Mouse (Mus musculus) ES-Bruce4 (cell line): Measurements from ENCODE around the gene Sec22a. TPM values are rescaled to one million over a fixed set of nuclear protein-coding genes. Genes with fewer than 3 reads are reported as not detected.

ENCODE experiments used
- H3K27ac ChIP-seq: 2 replicates; pipeline ENCODE4 v1.5.1; 2012; ENCODE audit warnings: low read length, inconsistent platforms; ENCODE audit not compliant: insufficient read depth
- H3K27me3 ChIP-seq: 2 replicates; pipeline ENCODE4 v1.6.1; 2012; ENCODE audit warnings: mild to moderate bottlenecking, low read length, inconsistent platforms; ENCODE audit not compliant: control insufficient read depth, poor library complexity, insufficient read depth, severe bottlenecking
- H3K36me3 ChIP-seq: 2 replicates; pipeline ENCODE4 v1.6.1; 2012; ENCODE audit warnings: inconsistent platforms, mild to moderate bottlenecking, low read length, moderate library complexity; ENCODE audit not compliant: control insufficient read depth, poor library complexity, insufficient read depth, severe bottlenecking
- H3K4me1 ChIP-seq: one replicate; pipeline ENCODE4 v1.8.1; 2011; ENCODE audit warnings: low read length; ENCODE audit not compliant: control insufficient read depth, insufficient read depth
- H3K4me3 ChIP-seq: 2 replicates; pipeline ENCODE4 v1.5.1; 2011; ENCODE audit warnings: low read depth, mild to moderate bottlenecking, low read length
- H3K9ac ChIP-seq: 2 replicates; pipeline ENCODE4 v1.6.1; 2012; ENCODE audit warnings: low read depth, mild to moderate bottlenecking, inconsistent platforms; ENCODE audit not compliant: poor library complexity, severe bottlenecking
- H3K9me3 ChIP-seq: replicated peaks from 2 replicates; pipeline ENCODE4 v1.6.1; 2012; ENCODE audit warnings: mild to moderate bottlenecking, low read length, inconsistent platforms; ENCODE audit not compliant: control insufficient read depth, poor library complexity, insufficient read depth, severe bottlenecking
- CTCF ChIP-seq: IDR thresholded peaks from one replicate; pipeline ENCODE4 v1.8.1; 2011; ENCODE audit warnings: low read depth, low read length
- EP300 ChIP-seq: IDR thresholded peaks from 2 replicates; pipeline ENCODE4 v1.6.1; 2011; ENCODE audit warnings: low read depth, low read length; ENCODE audit not compliant: insufficient read depth
- POLR2A ChIP-seq: IDR thresholded peaks from one replicate; pipeline ENCODE4 v1.8.1; 2011; ENCODE audit warnings: low read length; ENCODE audit not compliant: insufficient read depth
- polyA plus RNA-seq: library from polyadenylated mRNA; stranded (reverse); fragments of >200 nt; gene quantifications from 2 replicates; pipeline ENCODE4 v1.2.4, GENCODE M21; 2011; ENCODE audit warnings: low read depth; ENCODE audit not compliant: missing spikeins, insufficient read depth, insufficient read length

Gene Sec22a
- polyA plus RNA-seq, 1 experiment = 32.8 TPM

DNA sequence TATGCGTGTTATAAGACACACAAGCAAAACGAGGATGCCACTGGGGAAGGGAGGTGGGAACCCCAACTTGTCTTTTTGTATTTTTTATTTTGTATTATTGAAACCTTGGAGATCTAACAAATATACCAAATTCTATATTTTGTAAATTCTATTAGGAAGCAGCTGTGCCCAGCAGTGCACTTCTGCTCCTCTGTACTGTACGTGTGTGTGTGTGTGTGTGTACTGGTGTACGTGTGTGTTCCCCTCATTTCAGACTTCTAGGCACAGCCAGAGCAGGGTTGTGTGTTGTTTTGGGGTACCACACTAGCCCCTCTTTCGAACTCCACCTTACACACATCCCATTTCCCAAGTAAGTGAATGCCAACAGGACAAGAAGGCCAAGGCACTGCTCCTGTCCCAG, 59.3 kb downstream of the Sec22a start:
- no peak for TF ChIP-seq POLR2A
- no peak for TF ChIP-seq EP300
- no peak for TF ChIP-seq CTCF
- Histone ChIP-seq H3K27ac (no peak overlapping the region), H3K9ac (no peak overlapping the region), H3K27me3 (no peaks in the 10 kb centered on the region), H3K4me3 (no peak overlapping the region), H3K36me3 (no peaks in the 10 kb centered on the region), H3K9me3 (no peaks in the 10 kb centered on the region), H3K4me1 (no peaks in the 10 kb centered on the region)

GRCm38 (mm10) chr16:35303721-35304120, 60.0 kb downstream of the Sec22a start:
- H3K27me3 ChIP-seq = no peaks in the 10 kb centered on the region
- no peaks in the 10 kb centered on the region for H3K4me1 ChIP-seq
- no peak overlapping the region for H3K4me3 ChIP-seq
- no peak overlapping the region for H3K9ac ChIP-seq
- no peaks in the 10 kb centered on the region for H3K9me3 ChIP-seq
- TF ChIP-seq CTCF (no peak), EP300 (no peak), POLR2A (no peak)
- H3K27ac ChIP-seq = no peak overlapping the region
- H3K36me3 ChIP-seq = no peaks in the 10 kb centered on the region

DNA sequence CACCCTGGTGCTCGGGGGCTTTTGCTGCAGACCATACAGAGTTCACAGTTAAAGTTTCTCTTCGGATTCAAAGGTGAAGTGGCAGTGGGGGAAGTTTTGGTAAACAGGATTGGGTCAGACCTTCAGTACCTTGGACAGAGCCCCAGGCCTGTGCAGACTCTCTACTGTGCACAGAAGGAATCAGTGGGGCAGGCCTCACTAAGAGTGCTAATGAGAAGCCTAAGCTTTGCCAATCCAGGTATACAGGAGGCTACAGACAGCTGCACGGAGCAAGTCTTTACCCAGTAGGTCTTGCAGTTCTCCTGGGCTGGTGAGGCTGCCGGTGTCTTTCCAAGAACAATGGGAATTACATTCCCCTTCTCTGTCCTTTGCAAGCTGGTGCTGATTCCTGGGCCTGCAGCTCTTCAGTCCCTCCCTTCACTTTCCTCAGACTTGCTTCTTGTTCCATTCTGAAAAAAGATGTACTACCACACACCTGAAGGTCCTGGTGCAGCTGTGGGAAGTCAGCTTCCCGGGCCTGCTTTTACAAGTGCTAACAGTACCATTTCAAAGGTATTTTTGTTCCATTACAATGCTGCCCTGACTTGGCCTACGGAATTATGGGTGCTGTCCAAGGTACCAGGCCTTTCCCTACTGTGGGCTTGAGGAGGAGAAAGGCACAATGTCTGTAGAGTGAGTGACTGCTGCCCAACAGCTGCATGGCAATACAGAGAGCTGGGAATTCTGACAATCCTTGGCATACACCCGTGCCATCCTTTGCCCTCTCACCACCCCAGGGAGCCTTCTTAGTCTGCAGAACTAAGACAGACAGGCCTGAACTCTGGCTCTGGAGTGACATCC, 61.1 kb downstream of the Sec22a start:
- Histone ChIP-seq H3K9ac (no peak overlapping the region), H3K4me3 (no peak overlapping the region), H3K27ac (no peak overlapping the region), H3K27me3 (no peaks in the 10 kb centered on the region), H3K4me1 (no peaks in the 10 kb centered on the region), H3K36me3 (no peaks in the 10 kb centered on the region), H3K9me3 (no peaks in the 10 kb centered on the region)
- no peak for TF ChIP-seq POLR2A
- TF ChIP-seq EP300 = no peak
- TF ChIP-seq CTCF = no peak

DNA sequence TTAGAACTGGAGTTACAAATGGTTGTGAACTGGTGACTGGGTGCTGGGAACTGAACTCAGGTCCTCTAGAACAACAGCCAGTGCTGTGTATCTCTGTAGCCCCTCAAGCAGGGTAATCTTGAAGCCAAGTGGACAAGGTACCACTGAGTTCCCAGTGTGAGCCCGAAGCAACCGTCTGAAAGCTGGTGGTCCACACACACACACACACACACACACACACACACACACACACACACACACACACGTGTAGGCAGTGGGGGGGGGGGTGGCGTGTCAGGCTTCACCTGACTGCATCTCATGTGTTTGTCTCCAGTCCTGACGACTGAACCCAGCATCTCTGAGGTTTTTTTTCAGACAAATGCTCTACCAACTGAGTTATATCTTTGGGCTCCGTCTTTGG, 63.6 kb downstream of the Sec22a start:
- Histone ChIP-seq H3K9me3 (no peaks in the 10 kb centered on the region), H3K4me3 (no peak overlapping the region), H3K27me3 (no peaks in the 10 kb centered on the region), H3K9ac (no peak overlapping the region), H3K36me3 (no peaks in the 10 kb centered on the region), H3K4me1 (no peaks in the 10 kb centered on the region), H3K27ac (no peak overlapping the region)
- TF ChIP-seq POLR2A = no peak
- TF ChIP-seq CTCF = no peak
- no peak for TF ChIP-seq EP300

DNA sequence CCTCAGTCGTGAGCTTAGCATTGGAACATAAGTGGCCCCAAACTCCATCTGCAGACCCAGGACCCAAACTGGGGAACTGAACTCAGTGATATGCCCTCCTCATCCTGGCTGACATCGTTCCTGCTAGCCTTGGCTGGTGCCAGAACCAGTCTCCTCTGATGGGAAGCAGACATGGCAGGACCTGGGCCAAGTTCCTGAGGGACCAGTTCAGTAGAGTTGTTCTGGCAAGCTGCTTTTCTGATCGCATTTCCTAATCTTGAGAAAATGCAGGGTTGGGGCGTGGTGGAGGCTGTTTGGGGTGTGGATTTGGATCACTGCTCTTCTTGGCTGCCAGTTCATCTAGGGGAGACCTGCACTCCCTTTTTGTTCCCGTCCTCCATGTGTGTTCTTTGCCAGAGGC, 65.9 kb downstream of the Sec22a start:
- Histone ChIP-seq H3K4me1 (no peaks in the 10 kb centered on the region), H3K4me3 (no peak overlapping the region), H3K9ac (no peak overlapping the region), H3K36me3 (no peaks in the 10 kb centered on the region), H3K9me3 (no peaks in the 10 kb centered on the region), H3K27ac (no peak overlapping the region), H3K27me3 (no peaks in the 10 kb centered on the region)
- TF ChIP-seq EP300 (no peak), CTCF (no peak), POLR2A (no peak)

GRCm38 (mm10) chr16:35287244-35287643, 76.5 kb downstream of the Sec22a start:
- H3K9me3 ChIP-seq = no peaks in the 10 kb centered on the region
- TF ChIP-seq EP300 (no peak), CTCF (no peak), POLR2A (no peak)
- H3K9ac ChIP-seq = no peak overlapping the region
- H3K27ac ChIP-seq = no peak overlapping the region
- no peak overlapping the region for H3K4me3 ChIP-seq
- no peaks in the 10 kb centered on the region for H3K36me3 ChIP-seq
- no peaks in the 10 kb centered on the region for H3K4me1 ChIP-seq
- no peaks in the 10 kb centered on the region for H3K27me3 ChIP-seq
